21 mouse cellular contexts compared by ENCODE assay signal in the genomic region with DNA sequence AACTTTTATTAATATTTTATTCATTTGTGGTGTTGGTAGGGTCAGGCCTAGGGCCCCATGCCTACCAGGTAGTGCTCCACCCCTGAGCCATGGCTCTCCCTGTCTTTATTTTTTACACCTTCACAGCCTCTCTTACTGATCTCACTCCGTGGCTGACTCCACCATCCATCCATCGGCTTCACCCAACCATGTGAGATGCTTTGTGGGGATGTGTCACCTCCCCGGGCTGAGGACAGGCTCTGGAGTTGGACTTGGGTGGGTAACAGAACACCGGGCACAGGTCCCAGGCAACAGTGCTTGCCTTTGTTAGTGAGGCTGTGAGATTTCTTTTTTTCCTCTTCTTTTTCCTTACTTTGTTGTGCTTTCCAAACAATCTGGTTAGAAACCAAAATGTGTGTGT.
DNase-seq lines count a peak whose midpoint lies in the region; ATAC-seq and TF ChIP-seq lines count a peak whose summit lies in the region.
"Had no signal": no experiment of that assay in that cellular context is flagged by ENCODE, and none has a peak within 500 bp of the region (broad histone marks: within the 10 kb centered on the region; RNA-seq: fewer than 3 reads in every experiment).

No protein-coding gene starts in this region.

- peak; percentile 66 for DNase-seq in heart, adult 11 months
- DNase-seq in heart, postnatal 4 days, result no peak
- DNase-seq in heart, embryonic 10.5 days (ENCODE audit: low spot score), result peak; percentile 59
- DNase-seq in heart, adult 18-20 months, result no peak
- DNase-seq in left cerebral cortex, adult 2 months (ENCODE audit: extremely low spot score in 1 of 2, low spot score in 2 of 2), result no peak
- DNase-seq: adrenal gland, adult 2 months; adrenal gland, adult 8-10 months; adrenal gland, postnatal 10 days; adrenal gland, postnatal 14 days; adrenal gland, postnatal 25 days; adrenal gland, postnatal 36 days; B cell, adult 2 months; cerebellum, adult 11 months; cerebellum, adult 11-12 months; cerebellum, adult 18-20 months had no signal

- ATAC-seq in megakaryocyte-erythroid progenitor cell, adult 5-6 weeks (replicated peaks; ENCODE audit: low FRiP score, low TSS enrichment, poor library complexity, severe bottlenecking), result 0 out of 2 replicates have a peak, but pooled peaks have one; percentile 15
- ATAC-seq: activated CD4-positive, CD25-positive, alpha-beta regulatory T cell, adult 4 months; CD4-positive, CD25-positive, alpha-beta regulatory T cell, adult 4 months; Patski had no signal

- 81% methylated on average over 4 of the region's 4 CpGs for WGBS in heart, embryonic 10.5 days

- TF ChIP-seq CTCF in left cerebral cortex, adult 2 months (IDR thresholded peaks at IDR 0.05), result no peak

- no peaks in the 10 kb centered on the region for H3K4me1 ChIP-seq in heart, embryonic 10.5 days

- no peaks in the 10 kb centered on the region; the same call in 1 of the 2 replicates for H3K9me3 ChIP-seq in heart, embryonic 10.5 days

- H3K27me3 ChIP-seq in heart, embryonic 10.5 days (ENCODE audit: insufficient read depth, poor library complexity, severe bottlenecking), result no peaks in the 10 kb centered on the region
- H3K27me3 ChIP-seq: CH12.LX, Patski had no signal

- no peak overlapping the region for H3K4me3 ChIP-seq in heart, embryonic 10.5 days
- H3K4me3 ChIP-seq in left cerebral cortex, adult 2 months, result no peak overlapping the region

- intact Hi-C loops in left cerebral cortex, adult 2 months (cut with DNase I), result no loop called here

- H3K36me3 ChIP-seq in heart, embryonic 10.5 days, result 0 out of 2 replicates have a peak, but pooled peaks cover 3% of the 10 kb centered on the region
- H3K36me3 ChIP-seq: G1E had no signal

- no peak overlapping the region for H3K27ac ChIP-seq in heart, embryonic 10.5 days
- H3K27ac ChIP-seq in left cerebral cortex, adult 2 months, result no peak overlapping the region

Comparison
In these comparisons a context has a peak if more than half of its experiments do, and no peak if none do; other contexts are left out.
1. DNase-seq: peak in heart, adult 11 months (single experiment) and heart, embryonic 10.5 days (single experiment); none in heart, postnatal 4 days (single experiment), heart, adult 18-20 months (0 of 2) and left cerebral cortex, adult 2 months (0 of 2).